Mouse (Mus musculus): ENCODE data around the gene Prtn3.
"Not testable (repeated sequence)": the region's sequence is repeated elsewhere in the genome, so short reads cannot be mapped to it uniquely, and the experiment has no call there.

The Prtn3 gene

DNA sequence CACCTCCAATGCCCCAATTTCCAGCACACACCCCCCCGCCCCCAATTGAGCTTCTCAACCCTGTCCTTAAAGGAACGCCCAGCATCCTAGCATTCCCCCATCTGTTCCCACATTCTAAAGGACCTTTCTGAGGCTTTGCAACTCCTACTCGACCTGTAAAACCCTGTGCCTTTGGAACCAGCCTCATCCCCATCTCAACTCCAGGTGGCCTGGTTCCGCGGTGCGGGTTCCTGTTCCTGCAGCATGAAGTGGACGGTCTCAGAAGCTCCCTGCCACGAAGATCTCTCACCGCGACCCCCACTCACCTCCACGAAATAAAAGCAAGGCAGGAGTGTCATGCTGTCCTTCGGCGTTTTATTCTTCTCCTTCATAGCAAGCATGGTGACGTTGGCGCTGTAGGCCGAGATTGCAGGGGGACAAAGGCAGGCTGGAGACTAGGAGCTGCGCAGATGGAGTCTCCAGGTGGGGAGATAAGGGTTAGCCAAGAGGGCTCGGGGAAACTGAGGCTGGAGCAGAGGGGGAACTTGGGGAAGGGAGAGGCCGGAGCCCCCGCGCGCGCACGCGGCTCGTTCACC lies 474 bp upstream of the Prtn3 start:
- no peak for DNase-seq (ENCODE audit: low spot score in 2 of 2)

DNA sequence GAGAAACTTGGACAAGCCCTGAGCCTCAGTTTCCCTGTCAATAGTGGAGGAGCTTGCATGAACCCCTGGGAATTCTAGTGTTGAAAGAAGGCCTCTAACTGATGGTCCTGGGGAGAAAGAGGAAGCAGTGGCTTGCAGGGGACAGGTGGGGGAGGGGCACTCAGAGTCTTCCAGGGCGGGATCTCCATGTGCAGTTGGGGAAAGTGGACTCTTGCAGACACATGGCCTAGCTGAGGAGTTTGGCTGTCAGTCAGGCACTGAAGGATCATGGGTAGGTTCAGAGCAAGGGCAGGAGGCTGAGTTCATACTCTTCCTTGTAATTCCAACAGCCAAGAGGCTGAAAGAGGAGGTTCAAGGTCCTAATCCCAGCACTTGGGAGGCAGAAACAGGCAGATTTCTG lies 2.9 kb downstream of the Prtn3 start:
- DNase-seq (ENCODE audit: low spot score in 2 of 2) = no peak

DNA sequence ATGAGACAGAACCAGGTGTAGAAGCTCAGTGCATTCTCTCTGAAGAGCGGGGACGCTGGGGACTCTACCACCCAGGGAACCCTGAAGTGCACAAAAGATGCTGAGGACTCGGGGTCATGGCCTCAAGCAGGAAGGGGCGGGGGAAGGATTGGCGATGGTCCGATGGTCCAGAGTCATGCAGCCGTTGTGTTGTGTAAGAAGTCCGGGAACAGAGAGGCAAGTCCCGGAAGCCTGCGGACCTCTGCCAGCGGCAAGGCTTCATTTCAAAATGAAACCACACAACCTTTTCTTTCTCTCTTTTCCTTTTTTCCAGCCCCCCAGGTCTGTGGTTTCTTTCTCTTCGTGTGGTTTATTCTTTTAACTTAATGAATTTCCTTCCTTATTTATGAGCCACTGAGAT lies 3.5 kb downstream of the Prtn3 start:
- DNase-seq (ENCODE audit: low spot score in 2 of 2) = no peak

DNA sequence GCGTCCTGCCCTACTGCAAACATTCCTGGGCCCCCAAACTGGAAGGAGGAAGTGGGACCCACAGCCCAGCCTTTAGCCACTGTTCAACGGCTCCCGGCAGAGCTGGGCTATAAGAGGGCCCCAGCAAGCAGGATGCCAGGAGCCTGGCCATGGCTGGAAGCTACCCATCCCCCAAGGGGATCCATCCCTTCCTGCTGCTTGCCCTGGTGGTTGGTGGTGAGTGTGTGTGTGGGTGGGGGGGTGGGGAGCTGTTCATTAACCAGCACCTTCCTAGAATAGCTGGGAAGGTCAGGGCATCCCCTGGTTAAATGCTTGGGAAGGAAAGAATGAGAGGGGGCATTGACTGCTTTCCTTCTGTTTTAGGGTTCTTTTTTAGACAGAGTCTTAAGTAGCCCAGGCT lies 5.3 kb downstream of the Prtn3 start:
- DNase-seq (ENCODE audit: low spot score in 2 of 2) = no peak

DNA sequence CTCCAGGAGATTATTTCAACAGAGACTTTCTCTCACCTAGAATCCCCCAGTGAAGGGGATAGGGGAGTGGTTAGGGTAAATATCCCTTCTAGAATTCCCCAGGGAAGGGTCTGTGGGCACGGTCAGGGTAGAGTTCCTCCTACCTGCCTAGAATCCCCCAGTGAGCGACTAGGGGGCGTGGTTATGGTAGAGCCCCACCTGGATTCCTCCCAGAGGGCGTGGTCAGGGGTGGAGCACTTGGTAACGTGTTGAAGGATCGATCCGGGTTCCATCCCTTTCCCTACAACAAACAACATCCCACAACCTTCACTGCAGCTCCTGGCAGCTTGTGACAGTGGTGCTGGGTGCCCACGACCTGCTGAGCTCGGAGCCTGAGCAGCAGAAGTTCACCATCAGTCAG lies 6.4 kb downstream of the Prtn3 start:
- no peak for DNase-seq (ENCODE audit: low spot score in 2 of 2)

DNA sequence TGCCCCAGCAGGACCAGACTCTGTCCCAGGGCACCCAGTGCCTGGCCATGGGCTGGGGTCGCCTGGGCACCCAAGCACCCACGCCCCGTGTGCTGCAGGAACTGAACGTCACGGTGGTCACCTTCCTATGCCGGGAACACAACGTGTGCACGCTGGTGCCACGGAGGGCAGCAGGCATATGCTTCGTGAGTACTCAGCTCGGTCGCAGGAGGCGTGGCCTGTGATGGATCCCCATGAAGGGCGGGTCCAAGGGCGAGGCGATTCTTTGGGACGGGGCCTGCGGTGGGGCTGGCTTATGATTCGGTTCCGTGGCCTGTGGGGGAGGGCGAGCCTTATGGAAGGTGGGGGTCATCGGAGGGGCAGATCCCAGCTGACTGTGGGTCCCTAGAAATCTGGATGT lies 7.7 kb downstream of the Prtn3 start:
- DNase-seq (ENCODE audit: low spot score in 2 of 2) = no peak

DNA sequence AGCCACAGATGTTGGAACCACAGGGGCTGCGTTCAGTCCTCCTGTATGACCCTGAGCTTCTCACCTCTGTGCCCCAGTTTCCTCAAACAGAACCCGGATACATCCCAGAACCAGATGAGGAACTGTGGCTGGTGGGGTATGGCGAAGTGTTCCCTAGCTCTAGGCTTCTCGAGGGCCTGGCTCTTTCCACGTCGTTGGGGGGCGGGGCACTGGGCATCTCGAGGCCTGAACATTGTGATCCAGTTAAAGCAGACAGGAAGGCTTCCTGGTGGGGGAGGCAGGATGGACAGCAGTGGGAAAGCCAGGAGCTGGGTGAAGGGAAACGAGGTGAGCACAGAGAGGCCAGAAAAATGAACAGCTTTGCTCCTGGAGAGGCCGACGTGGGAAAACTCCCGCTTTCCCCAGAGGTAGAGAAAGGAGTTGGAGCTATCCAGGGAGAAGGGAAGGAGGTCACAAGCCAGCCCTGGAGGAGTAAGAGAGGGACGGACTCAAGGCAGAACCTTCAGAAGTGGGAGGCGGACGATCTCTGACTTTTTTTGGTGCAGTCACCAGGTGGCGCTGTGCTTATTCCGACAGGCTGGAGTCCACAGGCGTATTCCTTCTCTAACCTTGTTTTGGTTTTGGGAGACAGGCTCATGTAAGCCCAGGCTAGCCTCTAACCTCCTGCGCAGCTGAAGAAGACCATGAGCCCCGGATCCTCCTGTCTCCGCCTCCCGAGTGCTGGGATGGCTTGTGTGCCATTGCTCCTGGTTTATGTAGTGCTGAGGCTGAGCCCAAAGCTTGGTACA lies 9.2 kb downstream of the Prtn3 start:
- DNase-seq (ENCODE audit: low spot score in 2 of 2) = peak; percentile 32 to 75

DNA sequence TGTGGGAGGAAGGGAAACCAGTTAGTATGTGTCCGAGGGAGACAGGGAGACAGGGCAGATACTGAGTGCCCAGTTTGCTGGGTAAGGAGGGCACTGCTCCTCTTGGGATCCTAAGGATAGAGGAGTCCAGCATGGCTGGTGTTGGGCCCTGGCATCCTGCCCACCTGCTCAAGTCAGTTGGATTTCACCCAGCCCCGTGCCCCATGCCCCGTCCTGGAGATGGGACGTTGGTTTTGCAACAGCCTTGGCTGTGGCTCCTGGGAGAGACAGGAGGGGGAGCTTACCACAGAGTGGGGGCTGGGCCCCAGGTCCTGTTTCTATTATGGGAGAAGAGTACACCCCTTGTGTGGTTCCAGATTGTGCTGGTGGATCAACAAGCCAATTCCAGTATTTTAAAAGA lies 10.2 kb downstream of the Prtn3 start:
- DNase-seq (ENCODE audit: low spot score in 2 of 2) = no peak

DNA sequence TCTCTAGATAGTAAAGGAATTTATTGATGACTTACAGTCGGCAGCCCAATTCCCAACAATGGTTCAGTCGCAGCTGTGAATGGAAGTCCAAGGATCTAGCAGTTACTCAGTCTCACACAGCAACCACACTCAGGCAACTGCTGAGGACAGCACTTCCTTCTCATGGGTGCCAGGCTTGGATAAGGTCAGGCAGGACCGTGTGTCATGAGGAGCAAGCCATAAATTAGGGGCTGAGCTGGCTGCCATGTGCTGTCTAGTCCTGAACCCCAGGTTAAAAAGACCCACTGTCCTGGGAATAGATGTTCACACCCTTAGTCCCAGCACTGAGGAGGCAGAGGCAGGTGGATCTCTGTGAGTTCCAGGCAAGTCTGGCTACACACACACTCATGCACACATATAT lies 10.7 kb downstream of the Prtn3 start:
- not testable (repeated sequence) for DNase-seq (ENCODE audit: low spot score in 2 of 2)

DNA sequence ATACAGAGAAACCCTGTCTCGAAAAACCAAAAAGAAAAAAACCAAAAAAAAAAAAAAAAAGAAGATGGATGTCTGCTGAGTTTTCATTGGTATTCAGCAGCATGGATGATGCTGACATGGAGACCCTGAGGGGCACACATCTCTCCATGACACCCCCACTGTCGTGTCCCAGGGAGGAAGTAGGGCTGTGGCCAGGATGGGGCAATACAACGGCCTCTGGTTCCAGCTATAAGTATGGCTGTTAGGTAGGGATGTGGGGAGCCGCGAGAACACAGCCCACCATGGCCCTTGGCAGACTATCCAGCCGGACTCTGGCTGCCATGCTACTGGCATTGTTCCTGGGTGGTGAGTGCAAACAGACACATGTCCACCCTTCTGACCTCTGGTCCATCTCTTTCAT lies 11.8 kb downstream of the Prtn3 start, which contains the start of gene Elane:
TSS of gene Elane (plus strand) at position 194 of the 400 bp plus-strand sequence.
- DNase-seq (ENCODE audit: low spot score in 2 of 2) = no peak

DNA sequence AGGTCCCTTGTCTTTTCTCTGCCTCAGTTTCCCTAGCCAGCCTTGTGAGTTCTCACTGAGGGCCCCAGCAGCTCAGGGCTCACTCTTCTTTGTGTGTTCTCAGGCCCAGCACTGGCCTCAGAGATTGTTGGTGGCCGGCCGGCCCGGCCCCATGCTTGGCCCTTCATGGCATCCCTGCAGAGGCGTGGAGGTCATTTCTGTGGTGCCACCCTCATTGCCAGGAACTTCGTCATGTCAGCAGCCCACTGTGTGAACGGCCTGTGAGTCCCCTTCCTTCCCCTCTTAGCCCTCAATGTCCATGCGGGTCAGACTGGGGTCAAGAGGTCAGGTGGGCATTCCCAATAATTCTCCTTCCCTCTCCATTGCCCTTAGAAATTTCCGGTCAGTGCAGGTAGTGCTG lies 12.3 kb downstream of the Prtn3 start:
- no peak for DNase-seq (ENCODE audit: low spot score in 2 of 2)

DNA sequence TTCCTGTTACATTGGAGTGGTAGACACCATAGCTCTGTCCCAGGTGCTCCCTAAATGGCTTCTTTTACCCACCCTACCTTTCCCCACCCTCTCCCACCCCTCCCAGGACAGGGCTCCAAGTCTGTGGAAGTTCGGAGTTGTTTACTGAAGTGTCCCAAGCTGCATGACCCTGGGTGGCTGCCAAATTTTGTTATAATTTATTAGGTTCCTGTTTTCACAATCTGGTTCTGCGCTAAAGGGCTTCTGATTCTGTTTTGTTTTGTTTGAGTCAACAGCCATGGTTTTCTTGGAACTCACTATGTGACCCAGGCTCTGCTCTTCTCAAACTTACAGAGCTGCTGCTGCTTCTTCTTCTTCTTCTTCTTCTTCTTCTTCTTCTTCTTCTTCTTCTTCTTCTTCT lies 15.1 kb downstream of the Prtn3 start:
- no peak for DNase-seq (ENCODE audit: low spot score in 2 of 2)

DNA sequence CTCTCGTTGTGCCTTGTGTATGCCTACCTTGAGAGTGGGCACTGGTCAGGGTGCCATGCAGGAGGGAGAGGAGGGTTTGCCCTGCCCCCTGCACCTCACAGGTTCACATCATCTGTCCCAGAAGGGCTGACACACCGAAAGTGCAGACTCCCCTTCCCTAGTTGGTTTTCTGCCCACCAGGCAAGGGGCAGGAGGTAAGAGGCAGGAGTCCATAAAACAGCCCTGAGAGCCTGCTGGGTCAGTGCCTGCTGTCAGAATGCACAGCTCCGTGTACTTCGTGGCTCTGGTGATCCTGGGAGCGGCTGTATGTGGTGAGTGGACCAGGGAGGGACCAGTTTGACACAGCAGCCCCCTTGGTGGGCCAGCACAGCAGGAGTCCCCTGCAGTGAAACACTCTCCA lies 16.4 kb downstream of the Prtn3 start, which contains the start of gene Cfd:
TSS of gene Cfd (plus strand) at position 184 of the 400 bp plus-strand sequence.
- no peak for DNase-seq (ENCODE audit: low spot score in 2 of 2)

DNA sequence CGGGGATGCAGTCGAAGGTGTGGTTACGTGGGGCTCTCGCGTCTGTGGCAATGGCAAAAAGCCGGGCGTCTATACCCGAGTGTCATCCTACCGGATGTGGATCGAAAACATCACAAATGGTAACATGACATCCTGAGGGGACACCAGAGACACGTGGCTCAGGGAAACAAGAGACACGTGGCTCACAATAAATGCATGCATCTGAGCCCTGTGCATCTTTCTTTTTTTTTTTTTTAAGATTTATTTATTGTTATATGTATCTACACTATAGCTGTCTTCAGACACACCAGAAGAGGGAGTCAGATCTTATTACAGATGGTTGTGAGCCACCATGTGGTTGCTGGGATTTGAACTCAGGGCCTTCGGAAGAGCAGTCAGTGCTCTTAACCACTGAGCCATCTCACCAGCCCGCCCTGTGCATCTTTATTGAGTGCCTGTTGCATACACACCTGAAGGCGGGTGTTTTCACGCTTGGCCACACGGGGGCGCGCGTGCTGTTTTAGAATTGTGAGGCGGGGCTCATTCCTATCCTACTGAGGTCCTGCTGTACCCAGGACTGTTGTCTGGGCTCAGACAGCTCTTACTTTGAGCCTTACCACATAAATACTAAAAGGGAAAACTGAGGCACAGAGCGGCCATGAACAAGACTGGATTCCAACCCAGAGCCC lies 18.3 kb downstream of the Prtn3 start:
- peak; percentile 69 to 88 for DNase-seq (ENCODE audit: low spot score in 2 of 2)

DNA sequence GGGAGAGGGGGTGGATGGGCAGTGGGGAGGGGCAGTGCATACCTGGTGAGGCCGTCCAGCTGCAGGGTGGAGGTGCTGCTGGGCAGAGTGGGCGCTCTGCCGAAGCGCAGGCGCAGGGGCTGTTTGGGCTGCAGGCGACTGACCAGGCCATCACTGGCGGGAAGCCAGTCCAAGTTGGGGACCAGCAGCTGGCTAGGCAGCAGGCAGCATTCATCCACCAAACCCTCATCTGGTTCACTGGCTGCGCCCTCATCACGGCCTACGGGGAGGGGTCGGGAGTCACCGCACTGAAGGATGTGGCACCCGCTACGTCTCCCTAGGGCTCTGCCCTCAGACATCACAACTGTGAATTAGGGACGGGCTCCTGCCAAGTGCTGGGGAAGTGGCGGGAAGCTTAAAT lies 22.0 kb downstream of the Prtn3 start:
- no peak for DNase-seq (ENCODE audit: low spot score in 2 of 2)

DNA sequence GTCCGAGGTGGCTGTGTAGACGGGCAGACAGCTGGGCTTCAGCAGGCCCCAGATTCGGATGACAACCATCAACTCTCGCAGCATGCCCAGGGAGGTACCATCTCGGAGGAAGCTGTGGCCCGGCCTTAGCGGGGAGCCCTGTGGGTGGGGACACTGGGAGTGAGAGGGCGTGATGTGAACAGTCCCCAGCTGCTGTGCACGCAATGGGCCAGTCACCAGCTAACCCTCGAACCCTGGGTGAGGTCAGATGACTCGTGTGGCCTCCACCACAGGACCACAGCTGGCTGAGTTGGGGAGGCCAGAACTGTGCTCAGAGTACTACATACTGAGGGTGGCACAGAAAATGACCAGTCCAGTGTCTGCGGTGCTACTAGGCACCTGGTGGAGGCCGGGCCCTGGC lies 22.5 kb downstream of the Prtn3 start:
- DNase-seq (ENCODE audit: low spot score in 2 of 2) = no peak

DNA sequence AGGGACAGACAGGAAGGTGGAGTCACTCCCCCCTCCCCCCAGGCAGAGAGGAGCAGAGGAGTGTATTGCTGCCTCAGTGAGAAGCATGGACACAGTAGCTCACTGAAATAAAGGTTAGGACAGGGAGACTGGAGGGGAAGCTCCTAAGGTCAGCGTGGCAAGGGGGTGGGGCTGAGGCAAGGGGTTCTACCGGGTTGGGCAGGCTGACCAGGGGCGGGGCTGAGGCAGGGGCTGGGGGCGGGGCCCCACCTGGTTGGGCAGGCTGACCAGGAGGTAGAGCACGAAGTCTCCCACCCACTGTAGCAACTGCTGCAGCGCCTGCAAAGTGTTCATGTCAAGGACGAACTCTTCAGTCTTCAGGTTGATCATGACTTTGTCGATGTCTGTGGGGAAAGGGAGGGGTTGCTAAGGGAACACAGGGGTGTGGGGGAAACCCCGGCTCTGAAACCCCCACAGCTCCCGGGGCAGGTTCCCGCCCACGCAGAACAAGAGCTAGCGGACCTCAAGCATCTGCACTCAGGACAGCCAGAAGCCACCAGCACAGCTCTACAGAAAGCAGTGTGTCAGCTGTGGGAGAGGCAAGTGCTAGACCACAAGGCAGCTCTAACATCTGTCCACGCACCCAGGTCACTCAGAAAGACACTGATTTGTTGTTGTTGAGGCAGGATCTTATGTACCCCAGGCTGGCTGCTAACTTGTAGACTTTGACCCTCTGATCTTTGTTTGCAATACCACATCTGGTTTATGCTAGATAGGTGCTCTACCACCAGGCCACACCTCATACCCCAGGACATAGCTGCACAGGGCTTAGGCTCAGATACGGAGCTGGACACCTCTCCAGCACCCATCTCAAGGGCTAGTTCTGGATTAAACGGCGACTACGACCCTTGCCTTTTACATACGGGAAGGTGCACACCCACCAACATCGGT lies 23.3 kb downstream of the Prtn3 start:
- no peak for DNase-seq (ENCODE audit: low spot score in 2 of 2)

DNA sequence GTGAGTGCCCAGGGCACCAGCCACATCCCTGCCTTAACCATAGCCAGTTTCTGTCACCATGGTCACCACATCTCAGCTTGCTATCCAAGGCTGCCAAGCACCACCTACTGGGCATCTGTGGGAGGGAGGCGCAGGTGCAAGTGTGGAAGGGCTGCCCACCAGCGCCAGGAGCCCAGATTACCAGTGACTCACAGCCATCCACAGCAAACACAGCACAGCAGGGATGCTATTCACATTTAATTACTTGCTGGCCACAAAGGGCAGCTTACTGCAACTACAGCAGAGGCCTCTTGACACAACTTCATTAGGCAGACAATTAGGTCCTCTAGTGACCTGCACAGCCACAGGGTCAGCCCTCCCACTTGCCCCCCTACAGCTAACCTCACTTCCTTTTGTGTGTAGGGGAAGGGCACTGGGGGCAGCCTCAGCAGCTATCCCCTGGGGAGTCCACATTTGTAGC lies 26.7 kb downstream of the Prtn3 start:
- DNase-seq (ENCODE audit: low spot score in 2 of 2) = no peak

DNA sequence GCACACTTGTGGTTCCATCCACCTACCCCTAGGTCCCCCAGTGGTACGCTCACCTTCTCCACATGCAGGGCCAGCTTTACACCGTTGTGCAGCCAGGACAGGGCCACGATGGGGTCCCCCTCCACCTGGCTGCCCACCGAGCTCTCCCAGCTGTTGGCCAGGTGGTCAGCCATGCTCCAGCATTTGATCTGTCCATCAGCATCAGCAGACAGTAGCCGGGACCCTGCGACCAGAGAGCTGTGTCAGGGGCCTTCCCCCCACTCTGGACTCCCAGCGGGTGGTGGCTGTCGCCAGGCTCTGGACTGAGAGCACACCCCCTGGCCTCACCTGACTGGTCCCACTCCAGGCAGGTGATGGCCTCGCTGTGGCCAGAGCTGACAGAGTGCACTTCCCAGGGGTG lies 32.4 kb downstream of the Prtn3 start:
- DNase-seq (ENCODE audit: low spot score in 2 of 2) = no peak

DNA sequence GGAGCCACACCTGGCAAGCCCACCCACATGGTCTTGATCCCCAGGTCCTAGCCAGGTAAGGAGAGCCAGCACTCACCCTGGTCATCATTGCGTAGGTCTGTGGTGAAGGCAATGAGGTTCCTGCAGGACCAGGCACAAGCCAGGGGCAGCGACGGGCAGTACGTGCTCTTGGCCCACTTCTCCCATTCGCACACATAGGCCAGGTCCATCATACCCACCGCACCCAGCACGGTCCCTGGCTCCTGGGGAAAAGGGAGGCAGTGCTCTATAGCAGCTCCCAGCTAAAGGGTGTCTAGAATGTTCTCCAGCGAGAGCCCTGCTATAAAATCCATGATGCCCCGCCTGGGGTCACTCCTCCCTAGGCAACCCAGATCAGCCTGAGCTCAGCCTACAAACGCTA lies 33.1 kb downstream of the Prtn3 start:
- DNase-seq (ENCODE audit: low spot score in 2 of 2) = no peak

DNA sequence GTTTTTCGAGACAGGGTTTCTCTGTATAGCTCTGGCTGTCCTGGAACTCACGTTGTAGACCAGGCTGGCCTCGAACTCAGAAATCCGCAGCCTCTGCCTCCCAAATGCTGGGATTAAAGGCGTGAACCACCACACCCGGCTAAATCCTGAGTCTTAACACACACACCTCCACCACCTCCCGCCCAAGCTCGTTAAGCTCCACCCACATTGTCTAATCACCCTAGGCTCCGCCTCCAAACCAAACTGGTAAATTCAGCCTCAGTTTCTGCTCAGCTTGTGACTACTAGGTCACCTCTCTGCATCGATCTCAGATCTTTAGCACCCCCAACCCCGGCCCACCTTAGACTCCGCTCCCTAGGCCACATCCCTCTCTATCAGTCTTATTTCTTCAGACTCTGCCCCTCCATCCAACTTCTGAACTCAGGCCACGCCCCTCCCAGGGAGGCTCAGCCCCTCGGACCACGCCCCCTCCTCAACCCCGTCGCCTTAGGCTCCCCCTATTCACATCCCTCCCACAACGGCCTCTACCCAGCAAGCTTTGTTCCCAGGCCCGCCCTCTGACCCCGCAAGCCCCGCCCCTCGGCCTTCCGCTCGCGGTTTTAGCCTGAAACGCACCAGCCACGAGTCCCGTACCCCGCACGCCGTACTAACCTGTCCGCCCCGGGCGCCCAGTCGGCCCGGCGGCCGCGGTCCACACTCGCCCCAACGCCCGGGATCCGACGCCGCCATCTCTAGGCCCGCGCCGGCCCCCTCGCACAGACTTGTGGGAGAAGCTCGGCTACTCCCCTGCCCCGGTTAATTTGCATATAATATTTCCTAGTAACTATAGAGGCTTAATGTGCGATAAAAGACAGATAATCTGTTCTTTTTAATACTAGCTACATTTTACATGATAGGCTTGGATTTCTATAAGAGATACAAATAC lies 34.2 kb downstream of the Prtn3 start, which contains the start of gene Med16:
TSS of gene Med16 (minus strand) at position 757 of the 925 bp plus-strand sequence.
- DNase-seq (ENCODE audit: low spot score in 2 of 2) = peak; percentile 98 to 99

Measured in thymus, postnatal 10 days (tissue).